ENCODE assay signal across 8 mouse cellular contexts in the genomic region with DNA sequence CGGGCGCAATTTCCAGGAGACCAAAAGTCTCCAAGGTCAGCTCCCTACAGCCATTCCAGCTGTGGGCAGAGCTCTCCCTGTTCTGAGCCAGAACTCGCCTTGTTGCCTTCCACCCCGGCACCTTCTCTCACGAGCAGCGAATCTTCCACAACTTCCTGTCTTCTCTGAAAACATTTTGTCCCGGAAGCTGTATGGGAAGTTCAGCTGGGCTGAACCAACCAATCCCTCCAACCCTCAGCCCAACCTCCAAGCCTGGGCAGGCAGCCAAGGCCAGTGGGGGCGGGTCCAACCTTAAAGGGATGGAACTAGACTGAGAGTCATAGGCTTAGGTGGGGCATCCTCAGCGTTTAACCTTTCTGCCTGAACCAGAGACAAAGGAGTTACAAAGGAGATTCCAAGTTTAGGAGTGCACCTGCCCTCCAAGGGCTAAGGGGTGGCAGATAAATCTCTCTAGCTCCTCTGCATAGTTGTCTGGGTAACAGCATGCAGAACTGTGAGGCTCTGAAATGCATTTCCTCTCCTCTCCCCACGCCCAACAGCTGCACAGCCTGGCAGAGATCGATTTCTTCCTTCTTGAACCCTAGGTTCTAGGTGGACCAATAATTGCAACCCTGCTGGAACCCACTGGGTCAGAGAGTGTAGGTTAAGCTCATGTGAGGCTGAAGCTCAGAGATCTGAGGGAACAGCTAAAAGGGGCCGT. TPM values are rescaled to one million over a fixed set of nuclear protein-coding genes. Genes with fewer than 3 reads are reported as not detected.
DNase-seq lines count a peak whose midpoint lies in the region; ATAC-seq and TF ChIP-seq lines count a peak whose summit lies in the region.

A gene (minus strand): TSS at position 188 of the 700 bp plus-strand sequence.

- H3K27me3 ChIP-seq in forebrain, embryonic 16.5 days (replicated peaks; ENCODE audit: control insufficient read depth, insufficient read depth, low read length): no peaks in the 10 kb centered on the region
- no peaks in the 10 kb centered on the region for H3K27me3 ChIP-seq in lung, embryonic 15.5 days

- intact Hi-C loops in heart, postnatal 36 days (cut with DNase I): loop anchor here (2.0 to 5.0 kb wide), 3 partner anchors 17 to 160 kb away; a partner anchor contains a TSS

- in situ Hi-C loops in ES-E14 (cut with MboI; ENCODE audit: low sequenced_read_pairs in 2 of 2, unreplicated experiment in 2 of 2): no loop called here

- H3K4me3 ChIP-seq in ES-E14 (ENCODE audit: insufficient read depth in 1 of 2, low read depth in 1 of 2, low read length in 2 of 2, poor library complexity in 1 of 2, severe bottlenecking in 1 of 2): peak within 1 kb of the TSS; percentile 62 to 92
- H3K4me3 ChIP-seq in forebrain, embryonic 16.5 days (replicated peaks; ENCODE audit: low read length): peak within 1 kb of the TSS; percentile 52
- H3K4me3 ChIP-seq in lung, embryonic 15.5 days: peak within 1 kb of the TSS; percentile 70

- peak within 1 kb of the TSS; percentile 29; the same call in 1 of the 2 replicates for H3K27ac ChIP-seq in ES-E14 (ENCODE audit: insufficient read depth, low read depth, low read length, poor library complexity, severe bottlenecking)
- H3K27ac ChIP-seq in forebrain, embryonic 16.5 days (ENCODE audit: low read length): peak within 1 kb of the TSS; percentile 31; the same call in 1 of the 2 replicates
- H3K27ac ChIP-seq in lung, embryonic 15.5 days: peak within 1 kb of the TSS; percentile 82

- H3K36me3 ChIP-seq in ES-E14 (ENCODE audit: control insufficient read depth, insufficient read depth, low read length, poor library complexity, severe bottlenecking): no peaks in the 10 kb centered on the region
- H3K36me3 ChIP-seq in forebrain, embryonic 16.5 days (ENCODE audit: control insufficient read depth, insufficient read depth): no peaks in the 10 kb centered on the region
- no peaks in the 10 kb centered on the region for H3K36me3 ChIP-seq in lung, embryonic 15.5 days

- peak; percentile 94 for DNase-seq in ES-E14 (ENCODE audit: low read depth, low spot score)
- DNase-seq in cerebellum, adult 18-20 months: peak; percentile 92 to 94
- peak; percentile 99 to 100 for DNase-seq in heart, postnatal 36 days
- DNase-seq in layer of hippocampus, adult 8-10 months (ENCODE audit: low spot score in 2 of 2): peak; percentile 89 to 91
- peak; percentile 94 for DNase-seq in ovary, adult 18-20 months (ENCODE audit: low spot score)
- DNase-seq in thymus, postnatal 0 days (ENCODE audit: low spot score): peak; percentile 89

- H3K4me2 ChIP-seq in forebrain, embryonic 16.5 days (ENCODE audit: low read length): peak within 1 kb of the TSS; percentile 58
- H3K4me2 ChIP-seq in lung, embryonic 15.5 days: peak within 1 kb of the TSS; percentile 90

- peak; percentile 97 for ATAC-seq in forebrain, embryonic 16.5 days
- peak; percentile 97 for ATAC-seq in lung, embryonic 15.5 days (ENCODE audit: borderline replicate concordance, extremely low read depth, low FRiP score, low TSS enrichment)

- WGBS in forebrain, embryonic 16.5 days: 39% methylated on average over 12 of the region's 12 CpGs
- WGBS in lung, embryonic 15.5 days: 11% methylated on average over 12 of the region's 12 CpGs

- peak within 1 kb of the TSS; percentile 66 for H3K9ac ChIP-seq in ES-E14 (ENCODE audit: insufficient read depth, low read depth, low read length, poor library complexity, severe bottlenecking)
- peak within 1 kb of the TSS; percentile 50 for H3K9ac ChIP-seq in forebrain, embryonic 16.5 days (replicated peaks; ENCODE audit: low read depth, low read length)
- peak within 1 kb of the TSS; percentile 70 for H3K9ac ChIP-seq in lung, embryonic 15.5 days

- H3K4me1 ChIP-seq in ES-E14 (ENCODE audit: control insufficient read depth in 2 of 2, insufficient read depth in 2 of 2, low read length in 2 of 2, poor library complexity in 1 of 2): peaks cover 0 to 11% of the 10 kb centered on the region in 2 experiments; a peak in 2 of 4 replicates
- H3K4me1 ChIP-seq in forebrain, embryonic 16.5 days (replicated peaks; ENCODE audit: control insufficient read depth, insufficient read depth, low read length): peaks cover 14% of the 10 kb centered on the region
- peaks cover 16% of the 10 kb centered on the region for H3K4me1 ChIP-seq in lung, embryonic 15.5 days

- no peaks in the 10 kb centered on the region for H3K9me3 ChIP-seq in ES-E14 (ENCODE audit: control insufficient read depth, insufficient read depth, low read depth, low read length)
- no peaks in the 10 kb centered on the region for H3K9me3 ChIP-seq in forebrain, embryonic 16.5 days (ENCODE audit: control insufficient read depth, low read length)
- no peaks in the 10 kb centered on the region for H3K9me3 ChIP-seq in lung, embryonic 15.5 days

TF ChIP-seq in ES-E14, 5 proteins besides CTCF, POLR2A, EP300 and RAD21:
- TF ChIP-seq MAFK (IDR thresholded peaks at IDR 0.05; ENCODE audit: insufficient read depth, low read depth, low read length): no peak
- no peak for TF ChIP-seq CHD2 (IDR thresholded peaks at IDR 0.05; ENCODE audit: low read depth, low read length)
- no peak for TF ChIP-seq ZNF384 (IDR thresholded peaks at IDR 0.05; ENCODE audit: low read depth, low read length)
- no peak for TF ChIP-seq HCFC1 (IDR thresholded peaks at IDR 0.05; ENCODE audit: borderline replicate concordance, insufficient read depth, low read length)
- no peak for TF ChIP-seq ZC3H11A (IDR thresholded peaks at IDR 0.05; ENCODE audit: borderline replicate concordance, low read depth, low read length)
TF ChIP-seq in ES-E14: peak in this region for 0.

RNA-seq across cellular contexts. Expression of the gene that starts here (rescaled TPM):
- total RNA-seq in ES-E14 (2012; rRNA removed): 15.2 and 28.9 TPM in 2 replicates
- 8.0 and 8.4 TPM in 2 replicates for polyA plus RNA-seq in forebrain, embryonic 16.5 days (2015; fragmentation: Nextera tagmentation; extraction: Ambion mirVana)
- 10 to 100 TPM; 12.5 to 15.2 TPM for total RNA-seq in heart, postnatal 36 days (2021)
- 10 to 100 TPM; 29.2 to 42.1 (median 33.4) TPM for total RNA-seq in layer of hippocampus, adult 8-10 months (2022)
- polyA plus RNA-seq in lung, embryonic 15.5 days (2015; fragmentation: Nextera tagmentation; extraction: Ambion mirVana): 10.7 and 11.4 TPM in 2 replicates
- 11.1 and 14.0 TPM in 2 replicates for polyA plus RNA-seq in thymus, postnatal 0 days (2015; fragmentation: Nextera tagmentation; extraction: Ambion mirVana)

Comparison
In these comparisons a context has a peak if more than half of its experiments do, and no peak if none do; other contexts are left out.
1. Peak in every context shown above with its lines: DNase-seq, ATAC-seq, H3K4me3 ChIP-seq and H3K27ac ChIP-seq.
2. H3K27ac ChIP-seq: peak in every context shown above with its lines; median percentile 82 in lung, embryonic 15.5 days; 31 in forebrain, embryonic 16.5 days; 29 in ES-E14.